Mouse (Mus musculus): Measurements from ENCODE around the gene Bri3.
"Not testable (repeated sequence)": the region's sequence is repeated elsewhere in the genome, so short reads cannot be mapped to it uniquely, and the experiment has no call there.

Bri3 gene

DNA sequence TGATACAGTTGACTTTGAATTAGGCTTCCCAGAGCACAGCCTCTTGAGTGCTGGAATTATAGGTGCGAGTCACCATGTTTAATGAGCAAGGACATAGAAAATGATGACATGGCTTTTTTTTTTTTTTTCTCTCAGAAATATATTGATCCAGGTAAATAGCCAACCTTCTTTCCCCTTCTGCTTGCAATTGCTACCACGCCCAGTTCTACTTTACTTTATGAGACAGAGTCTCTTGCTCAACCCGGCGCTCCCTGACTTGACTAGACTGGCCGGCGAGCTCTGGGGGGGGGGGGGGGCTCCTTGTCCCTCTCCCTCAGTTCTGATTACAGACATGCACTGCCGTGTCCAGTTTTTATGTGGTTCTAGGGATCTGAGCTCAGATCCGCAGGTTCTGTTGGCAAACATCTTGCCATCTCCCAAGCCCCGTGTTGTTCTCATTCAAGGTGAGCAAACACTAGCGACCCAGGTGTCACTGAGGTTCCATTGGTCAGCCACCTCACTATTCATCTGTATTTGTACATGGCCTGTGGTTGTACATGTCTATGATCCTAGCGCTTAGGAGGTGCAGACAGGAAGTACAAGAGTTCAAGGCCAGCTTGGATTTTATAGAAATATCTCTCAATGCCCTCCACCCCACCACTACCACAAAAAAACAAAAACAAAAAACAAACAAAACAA lies 120.6 kb downstream of the Bri3 start:
- DNase-seq, result no peak

DNA sequence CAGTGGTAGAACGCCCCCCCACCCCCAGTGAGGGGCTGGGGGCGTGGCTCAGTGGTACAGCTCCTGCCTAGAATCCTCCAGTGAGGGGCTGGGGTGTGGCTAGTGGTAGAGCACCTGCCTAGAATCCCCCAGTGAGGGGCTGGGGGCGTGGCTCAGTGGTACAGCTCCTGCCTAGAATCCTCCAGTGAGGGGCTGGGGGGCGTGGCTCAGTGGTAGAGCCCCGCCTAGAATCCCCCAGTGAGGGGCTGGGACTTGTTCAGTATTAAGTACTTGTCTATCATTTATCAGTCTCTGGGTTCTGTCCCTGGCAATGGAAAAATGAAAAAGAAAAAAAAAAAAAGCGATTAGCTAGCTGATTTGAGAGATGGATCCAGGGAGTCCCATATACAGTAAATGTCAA lies 122.3 kb downstream of the Bri3 start:
- not testable (repeated sequence) for DNase-seq

DNA sequence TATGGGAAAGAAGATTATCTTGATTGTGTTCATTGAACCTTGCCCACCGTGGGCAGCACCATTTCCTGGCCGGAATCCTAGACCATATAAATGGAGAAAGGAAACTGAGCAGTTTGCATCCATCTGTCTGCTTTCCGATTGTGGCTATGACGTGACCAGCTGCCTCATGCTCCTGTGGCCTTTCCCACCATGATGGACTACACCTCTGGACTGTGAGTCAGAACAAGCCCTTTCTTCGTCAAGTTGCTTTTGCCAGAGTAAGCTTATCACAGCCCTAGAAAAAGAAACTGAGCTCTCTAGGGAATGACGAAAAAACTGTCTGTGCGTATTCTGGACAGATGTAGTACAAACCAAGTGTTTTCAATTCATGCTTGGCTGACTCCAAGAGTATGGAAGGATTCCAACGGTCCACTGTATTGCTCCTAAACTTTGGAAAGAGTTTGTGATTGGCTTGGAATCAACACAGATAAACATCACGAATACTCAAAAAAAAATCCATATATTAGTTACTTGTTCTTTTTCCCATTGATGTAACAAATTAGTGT lies 124.5 kb downstream of the Bri3 start:
- no peak for DNase-seq

DNA sequence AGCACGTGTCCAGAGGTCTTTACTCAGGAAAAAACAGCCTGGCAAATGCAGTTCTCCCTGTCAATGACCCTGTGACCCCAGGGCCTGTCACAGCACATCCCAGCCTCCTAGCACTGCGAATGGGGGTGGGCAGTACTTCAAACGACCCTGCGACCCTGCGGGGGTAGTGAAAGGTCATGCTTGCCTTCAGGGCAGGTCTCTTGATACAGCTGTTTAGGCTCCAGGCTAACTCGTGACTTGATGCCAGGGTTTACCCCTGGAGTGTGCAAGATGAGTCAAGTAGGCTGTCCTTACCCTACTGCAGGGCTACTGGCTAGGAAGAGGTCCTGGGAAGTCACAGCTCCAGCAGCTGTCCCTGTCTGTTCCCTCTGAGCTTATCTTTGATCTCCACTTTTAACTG lies 126.7 kb downstream of the Bri3 start:
- no peak for DNase-seq

DNA sequence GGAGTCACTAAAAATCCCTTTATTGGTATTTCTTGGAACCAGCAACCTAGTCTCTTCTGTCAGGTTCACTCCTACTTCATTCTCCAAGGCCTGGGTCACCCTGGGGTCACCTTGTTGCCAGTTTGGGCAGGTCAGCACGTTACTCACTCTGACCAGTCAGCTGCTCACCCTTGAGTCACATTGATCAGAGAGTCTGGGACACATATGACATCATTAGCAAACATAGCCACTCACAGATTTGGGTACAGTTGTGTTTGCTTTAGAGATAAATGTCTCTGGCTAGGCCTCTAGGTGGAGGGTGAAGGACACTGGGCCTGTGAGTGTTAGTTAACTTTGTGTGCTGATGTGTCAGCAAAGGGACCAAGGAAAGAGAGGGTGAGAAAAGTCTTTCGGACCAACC lies 127.9 kb downstream of the Bri3 start:
- DNase-seq, result peak; percentile 28

DNA sequence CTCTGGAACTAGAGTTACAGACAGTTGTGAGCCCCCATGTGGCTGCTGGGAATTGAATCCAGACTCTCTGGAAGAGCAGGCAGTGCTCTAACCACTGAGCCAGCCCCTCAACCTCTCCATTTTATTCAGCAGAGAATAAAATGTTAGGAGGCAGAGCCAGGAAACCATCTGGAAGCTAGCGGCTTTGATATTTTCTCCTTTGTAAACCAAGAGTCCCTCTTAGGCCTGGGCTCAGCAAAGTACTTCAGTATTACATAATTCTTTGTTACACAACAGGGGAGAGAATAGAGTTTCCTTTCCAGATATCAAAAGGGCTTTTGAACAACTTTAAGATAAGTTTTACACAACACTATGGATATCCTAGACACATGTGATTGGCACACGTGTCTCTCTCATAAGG lies 128.6 kb downstream of the Bri3 start:
- DNase-seq, result no peak

DNA sequence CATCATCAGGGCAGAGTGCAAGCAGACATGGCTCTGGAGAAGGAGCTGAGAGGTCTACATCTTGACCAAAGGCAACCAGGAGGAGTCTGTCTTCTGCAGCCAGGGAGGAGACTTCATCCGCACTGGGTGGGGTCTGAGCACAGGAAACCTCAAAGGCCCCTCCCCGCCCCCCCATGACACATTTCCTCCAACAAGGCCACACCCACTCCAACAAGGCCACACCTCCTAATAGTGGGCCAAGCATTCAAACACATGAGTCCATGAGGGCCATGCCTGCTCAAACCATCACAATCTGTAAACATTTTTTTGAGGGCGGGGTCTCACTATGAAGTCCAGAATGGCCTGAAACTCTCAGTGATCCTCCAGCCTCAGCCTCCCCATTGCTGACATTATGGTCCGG lies 135.2 kb downstream of the Bri3 start:
- no peak for DNase-seq

DNA sequence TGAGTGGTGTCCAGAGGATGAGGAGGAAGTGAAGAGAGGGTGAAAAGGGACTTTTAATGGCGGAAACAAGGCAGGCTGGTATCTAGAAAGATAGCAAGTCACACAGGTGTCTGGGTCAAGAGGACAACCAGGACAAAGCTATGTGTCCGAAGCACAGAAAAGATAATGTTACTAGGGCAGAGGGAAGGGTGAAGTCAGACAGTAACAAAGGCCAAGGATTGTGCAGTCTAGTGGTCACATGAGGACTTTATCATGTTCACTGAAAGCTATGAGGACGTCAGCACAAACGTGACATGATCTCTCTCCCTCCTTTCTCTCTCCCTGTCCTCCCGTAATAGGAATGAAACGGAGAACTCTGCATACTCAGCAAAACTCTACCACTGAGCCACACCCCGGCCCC lies 136.5 kb downstream of the Bri3 start:
- no peak for DNase-seq

DNA sequence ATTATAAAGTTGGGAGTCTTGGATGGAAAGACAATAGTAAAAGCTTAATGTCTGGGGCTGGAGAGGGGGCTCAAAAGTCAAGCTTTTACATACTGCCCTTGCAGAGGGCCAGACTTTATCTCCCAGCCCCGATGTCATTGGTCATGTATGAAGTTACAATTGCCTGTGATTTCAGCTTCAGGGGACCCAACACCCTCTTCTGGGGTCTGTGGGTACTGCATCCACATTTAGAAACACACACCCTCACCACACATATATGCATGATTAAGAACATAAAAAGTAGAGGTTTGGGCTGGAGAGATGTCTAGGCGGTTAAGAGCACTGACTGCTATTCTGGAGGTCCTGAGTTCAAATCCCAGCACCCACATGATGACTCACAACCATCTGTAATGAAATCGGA lies 137.5 kb downstream of the Bri3 start:
- DNase-seq, result no peak

DNA sequence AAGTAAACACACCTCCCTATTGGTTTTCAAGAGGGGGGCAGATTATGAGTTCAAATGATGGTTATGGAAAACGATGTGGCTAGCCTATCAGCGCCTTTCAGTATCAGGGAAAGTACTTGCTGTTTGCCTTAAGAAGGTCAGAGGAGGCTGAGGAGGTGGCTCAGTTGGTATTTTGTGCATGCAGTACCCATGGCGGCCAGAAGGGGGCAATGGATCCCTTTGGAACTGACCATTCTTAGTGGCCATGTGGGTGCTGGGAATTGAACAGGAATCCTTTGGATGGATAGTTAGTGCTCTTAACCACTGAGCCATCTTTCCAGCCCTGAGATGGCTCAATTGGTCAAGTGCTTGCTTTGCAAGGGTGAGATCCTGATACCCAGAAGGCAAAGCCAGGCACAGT lies 139.7 kb downstream of the Bri3 start:
- DNase-seq, result no peak

DNA sequence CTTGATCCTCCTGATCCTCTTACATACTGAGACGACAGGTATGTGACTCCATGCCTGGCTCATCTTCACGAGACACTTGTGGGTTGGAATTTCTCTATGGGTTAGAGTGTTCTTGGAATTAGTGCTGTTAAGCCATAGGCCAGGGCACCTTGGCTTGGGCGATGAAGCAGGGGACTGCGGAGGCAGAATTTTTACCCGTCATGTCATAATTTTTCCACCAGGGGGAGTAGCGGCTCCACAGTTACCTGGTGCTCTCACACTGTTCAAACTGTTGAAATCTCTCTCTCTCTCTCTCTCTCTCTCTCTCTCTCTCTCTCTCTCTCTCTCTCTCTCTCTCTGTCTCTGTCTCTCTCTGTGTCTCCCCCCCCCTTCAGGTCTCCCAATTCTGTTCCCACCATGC lies 143.6 kb downstream of the Bri3 start:
- peak; percentile 22 for DNase-seq

DNA sequence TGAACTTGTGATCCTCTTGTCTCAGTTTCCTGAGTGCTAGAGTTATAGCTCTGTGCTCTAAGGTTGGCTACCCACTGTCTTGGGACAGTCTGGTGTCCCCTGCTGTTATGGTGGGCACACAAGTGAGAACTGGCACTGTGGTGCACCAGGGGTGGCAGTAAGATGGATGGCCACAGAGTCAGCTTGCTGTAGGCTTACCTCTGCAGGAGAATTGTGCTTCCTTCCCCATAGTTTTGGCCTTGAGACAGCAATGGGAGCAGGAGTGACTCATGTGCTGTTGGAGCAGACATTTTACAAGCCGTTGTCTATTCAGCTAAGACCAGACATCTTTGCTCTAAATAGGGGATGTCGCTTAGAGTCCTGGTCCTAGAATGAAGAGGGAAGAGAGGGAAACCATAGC lies 149.9 kb downstream of the Bri3 start:
- no peak for DNase-seq

DNA sequence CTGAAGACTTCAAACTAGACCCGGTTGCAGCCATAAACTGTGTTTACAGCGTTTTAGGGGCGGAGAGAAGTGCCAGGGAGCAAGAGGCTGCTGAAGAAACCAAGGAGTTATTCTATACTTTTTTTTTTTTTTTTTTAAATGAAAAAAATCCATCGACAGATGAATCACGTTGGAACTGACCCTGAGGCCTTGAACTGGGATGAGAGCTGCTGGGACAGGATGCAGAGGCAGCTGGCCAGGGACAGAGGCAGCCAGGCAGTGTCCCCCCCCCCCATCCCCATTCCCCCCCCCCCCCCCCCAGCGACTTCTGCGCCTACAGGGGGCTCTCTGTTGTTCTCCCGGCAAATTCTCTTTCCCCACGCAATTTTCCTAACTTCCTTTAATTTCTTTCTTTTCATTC lies 153.3 kb downstream of the Bri3 start:
- no peak for DNase-seq

DNA sequence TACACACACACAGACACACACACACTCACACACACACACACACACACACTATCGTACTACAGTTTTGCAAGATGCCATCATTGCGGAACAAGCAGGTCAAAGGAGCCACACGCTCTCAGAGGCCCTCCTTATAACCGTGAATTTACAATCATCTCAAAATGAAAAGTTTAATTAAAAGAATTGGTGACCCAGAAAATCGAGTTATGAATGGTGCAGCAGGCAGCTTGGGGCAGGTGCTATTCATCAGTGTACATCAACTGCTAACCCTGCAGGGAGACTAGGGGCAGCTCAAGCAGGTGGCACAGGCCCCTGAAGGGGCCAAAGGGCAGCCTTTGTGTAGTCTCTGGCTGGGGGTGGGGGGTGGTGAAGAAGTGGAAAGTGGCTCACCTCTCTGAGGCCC lies 156.6 kb downstream of the Bri3 start:
- DNase-seq, result no peak

DNA sequence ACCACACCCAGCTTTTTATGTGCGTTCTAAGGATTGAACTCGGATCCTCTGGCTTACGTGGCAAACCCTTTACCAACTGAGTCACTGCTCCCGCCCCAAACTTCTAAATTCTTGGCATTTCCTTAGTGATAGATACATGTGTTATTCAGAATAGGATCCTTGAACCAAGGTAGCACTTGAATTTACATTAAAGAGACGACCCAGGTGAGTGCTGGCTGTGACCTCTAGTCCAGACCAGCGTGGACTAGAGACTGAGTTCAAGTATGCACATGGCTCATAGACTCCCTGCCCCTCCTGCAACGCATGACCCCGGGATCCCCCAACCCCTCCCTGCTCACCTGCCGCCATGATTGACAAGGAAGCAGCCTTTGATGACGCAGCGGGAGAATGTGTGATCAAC lies 162.0 kb downstream of the Bri3 start:
- DNase-seq, result no peak

DNA sequence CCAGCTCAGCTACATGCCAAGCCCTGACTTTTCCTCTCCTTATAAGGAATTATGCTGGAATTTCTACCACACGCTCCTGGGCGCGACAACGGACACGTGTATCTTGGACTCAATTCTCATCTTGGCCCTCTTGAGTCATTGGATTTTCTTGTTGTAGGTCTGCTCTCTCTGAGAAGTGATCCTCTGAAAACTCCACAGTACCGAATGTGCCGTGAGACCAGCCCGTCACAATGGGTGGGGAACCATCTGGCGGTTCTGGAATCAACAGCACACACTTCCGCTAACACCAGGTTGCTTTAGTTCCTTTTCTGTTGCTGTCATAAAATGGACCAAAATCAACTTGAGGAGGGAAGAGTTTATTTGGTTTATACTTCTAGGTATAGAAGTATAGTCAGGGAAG lies 166.4 kb downstream of the Bri3 start:
- no peak for DNase-seq

DNA sequence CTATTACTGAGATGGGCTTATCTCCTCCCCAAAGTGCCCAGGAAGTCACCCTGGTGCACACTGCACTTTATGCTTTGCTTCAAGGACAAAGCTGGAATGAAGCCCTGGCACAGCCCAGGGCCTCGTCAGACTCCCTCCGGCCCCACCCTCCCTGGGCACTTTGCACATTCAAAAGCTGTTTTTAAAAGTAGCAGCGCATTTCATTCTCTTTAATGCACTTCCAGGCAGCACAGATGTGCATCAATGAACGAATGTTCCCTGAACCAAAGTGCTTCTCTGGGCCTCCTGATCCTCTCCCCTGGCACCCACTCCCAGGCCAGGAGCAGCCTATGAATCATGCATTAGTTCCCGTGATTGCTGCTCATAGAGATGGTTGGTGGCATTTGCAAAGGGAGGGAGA lies 167.5 kb downstream of the Bri3 start:
- no peak for DNase-seq

DNA sequence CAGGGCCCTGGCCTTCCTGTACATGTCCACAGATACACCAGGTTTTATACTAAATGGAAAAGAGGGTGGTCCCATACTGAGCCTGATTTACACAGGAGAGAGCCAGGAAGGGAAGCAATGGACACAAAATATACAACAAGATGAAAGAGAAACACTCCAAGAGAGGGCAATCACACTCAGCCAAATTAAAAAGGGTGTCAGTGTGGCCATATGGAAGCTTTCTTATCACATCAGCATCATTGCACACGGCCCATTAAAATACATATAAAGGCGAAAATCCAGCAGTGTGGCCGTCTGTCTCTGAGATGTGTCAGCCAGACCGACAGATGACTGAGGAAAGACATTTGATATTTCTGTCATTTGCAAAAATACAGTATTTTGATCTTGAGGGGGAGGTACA lies 168.5 kb downstream of the Bri3 start:
- DNase-seq, result no peak

DNA sequence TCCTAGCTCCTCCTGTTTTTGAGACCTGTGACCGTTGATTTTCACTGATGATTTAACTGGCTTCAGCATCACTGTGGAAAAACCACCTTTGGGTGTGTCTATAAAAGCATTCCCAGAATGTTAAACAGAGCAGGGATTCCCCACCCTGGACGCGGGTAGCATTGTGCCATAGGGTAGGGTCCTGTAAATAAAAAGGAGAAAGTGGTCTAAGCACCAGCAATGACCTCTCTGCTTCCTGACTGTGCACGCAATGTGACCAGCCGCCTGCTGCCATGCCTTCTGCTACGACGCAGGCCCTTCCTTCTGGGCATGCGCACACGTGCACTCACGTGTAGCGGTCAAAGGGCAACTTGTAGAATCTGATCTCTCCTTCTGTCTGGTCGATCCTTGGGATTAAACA lies 174.2 kb downstream of the Bri3 start:
- DNase-seq, result peak; percentile 14

DNA sequence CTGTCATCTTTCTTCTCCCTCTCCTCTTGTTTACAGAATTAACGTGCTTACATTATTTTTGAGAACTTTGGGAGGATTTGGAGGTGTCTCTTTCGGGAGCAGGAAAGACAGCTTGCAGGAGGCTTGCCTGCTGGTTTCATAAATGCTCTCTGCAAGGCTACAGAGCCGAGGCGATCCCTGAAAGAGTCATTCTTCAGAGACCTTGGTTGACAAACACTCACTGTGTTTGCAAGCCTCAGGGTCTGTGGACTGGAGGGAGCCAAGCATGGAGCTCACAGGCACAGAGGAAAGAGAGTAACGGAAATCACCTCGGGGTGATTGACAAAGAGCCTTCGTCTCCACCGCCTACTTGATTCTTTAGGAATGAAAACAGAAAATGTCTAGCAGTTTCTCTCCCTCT lies 175.8 kb downstream of the Bri3 start:
- DNase-seq, result no peak

DNA sequence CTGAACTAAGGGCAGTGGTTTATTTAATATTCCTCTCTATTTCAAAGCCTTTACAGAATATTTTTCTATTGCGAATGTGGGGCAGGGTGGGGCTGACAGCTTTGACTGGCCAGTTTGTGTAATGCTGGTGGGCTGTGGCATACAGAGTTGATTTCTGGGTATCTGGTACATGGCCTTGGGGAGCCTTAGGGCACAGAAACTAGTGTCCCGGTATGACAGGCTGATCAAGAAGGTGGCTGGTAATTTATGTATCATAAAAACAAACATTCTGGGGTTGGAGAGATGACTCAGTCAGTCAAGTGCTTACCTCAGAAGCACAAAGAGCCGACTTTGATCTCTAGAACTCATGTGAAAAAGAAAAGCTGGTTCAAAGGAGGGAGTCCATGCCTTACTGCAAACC lies 182.5 kb downstream of the Bri3 start:
- DNase-seq, result no peak

DNA sequence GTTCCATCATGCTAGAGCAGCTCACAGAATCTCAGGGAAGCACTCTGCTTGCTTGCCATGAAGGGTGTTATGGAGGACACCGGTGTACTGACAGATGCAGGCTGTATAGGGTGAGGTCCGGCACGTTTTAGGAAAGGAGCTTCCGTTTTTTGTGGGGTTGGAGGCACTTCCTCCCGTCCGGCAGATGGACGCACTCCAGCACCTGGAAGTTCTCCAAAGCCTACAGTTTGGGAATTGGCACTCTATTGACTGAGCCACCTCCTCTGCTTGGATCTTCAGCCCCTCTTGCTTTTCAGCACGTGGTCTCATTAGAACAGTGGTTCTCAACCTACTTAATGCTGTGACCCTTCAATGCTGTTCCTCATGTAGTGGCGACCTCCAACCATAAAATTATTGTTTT lies 183.6 kb downstream of the Bri3 start:
- DNase-seq, result no peak

DNA sequence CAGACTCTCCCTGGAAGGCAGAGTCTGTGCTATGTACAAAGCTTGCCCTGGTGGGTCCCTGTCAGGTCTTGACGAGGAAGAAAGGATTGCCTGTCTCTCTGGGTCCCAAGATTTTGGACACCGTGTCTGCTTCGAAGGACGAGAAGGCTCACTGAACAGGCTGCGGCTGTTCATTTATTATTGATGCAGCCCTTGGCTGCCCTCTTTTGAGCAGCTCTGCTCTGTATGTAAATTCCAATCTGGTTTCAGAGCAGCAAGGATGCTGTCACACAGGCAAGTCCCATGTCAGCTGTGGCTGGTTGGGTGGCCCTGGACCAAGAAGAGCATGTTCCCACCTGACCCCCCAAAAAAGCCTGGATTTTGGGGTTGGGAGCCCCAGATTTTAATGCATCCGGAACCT lies 187.2 kb downstream of the Bri3 start:
- no peak for DNase-seq

DNA sequence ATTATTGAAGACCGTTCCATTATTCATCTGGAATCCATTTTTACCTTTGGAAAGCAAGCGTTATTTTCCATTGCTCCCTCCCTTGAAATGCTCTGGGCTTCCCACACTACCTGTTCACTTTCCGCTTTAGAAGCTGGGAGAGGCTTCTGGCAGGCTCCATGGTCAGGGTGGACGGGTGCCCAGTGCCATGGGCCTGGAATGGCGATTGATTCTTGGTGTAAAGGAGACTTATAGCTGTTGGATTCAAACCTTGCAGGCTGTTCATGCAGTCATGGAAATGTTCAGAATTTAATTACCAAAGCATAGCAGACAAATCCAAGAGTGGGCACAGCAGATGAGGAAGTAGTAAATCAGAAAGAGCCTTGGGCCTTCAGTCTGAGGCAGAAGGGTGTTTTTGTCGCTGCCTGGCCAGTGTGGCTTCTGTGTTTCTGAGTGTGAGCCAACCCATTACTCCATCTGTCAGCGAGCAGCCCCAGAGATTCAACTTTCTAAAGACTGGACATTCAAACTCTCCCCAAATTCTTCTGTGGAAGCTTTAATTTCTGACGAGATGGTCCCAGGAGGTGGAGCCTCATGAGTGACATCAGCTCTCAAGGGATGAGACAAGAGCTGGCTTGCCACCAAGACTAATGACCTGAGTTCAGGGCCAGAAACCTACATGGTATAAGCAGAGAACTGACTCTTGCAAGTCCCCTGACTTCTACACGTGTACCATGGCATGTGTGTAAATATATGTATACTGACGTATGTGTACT lies 195.2 kb downstream of the Bri3 start:
- no peak for DNase-seq

DNA sequence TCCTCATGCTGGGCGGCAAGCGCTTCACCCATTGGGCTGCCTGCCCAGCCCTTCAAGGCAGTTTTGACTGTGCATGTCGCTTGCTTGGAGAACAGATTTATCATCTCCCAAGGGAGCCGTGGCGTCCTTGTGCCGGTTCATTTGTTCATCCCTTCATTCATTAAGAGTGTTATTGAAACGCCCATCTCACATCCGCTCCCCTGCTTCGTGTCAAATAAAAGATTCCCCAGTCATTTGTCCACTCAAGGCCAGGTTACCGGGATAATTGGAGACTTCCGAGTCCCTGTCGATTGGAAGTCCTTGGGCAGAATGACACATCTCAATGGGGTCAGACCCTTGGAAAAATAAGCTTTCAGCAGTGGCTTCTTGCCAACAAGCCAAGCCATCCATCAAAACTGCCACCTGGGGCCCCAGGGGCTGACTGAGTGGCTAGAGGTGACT lies 197.6 kb downstream of the Bri3 start:
- DNase-seq, result no peak
